Comparison of ENCODE assay signal across 15 mouse cellular contexts in the genomic region with DNA sequence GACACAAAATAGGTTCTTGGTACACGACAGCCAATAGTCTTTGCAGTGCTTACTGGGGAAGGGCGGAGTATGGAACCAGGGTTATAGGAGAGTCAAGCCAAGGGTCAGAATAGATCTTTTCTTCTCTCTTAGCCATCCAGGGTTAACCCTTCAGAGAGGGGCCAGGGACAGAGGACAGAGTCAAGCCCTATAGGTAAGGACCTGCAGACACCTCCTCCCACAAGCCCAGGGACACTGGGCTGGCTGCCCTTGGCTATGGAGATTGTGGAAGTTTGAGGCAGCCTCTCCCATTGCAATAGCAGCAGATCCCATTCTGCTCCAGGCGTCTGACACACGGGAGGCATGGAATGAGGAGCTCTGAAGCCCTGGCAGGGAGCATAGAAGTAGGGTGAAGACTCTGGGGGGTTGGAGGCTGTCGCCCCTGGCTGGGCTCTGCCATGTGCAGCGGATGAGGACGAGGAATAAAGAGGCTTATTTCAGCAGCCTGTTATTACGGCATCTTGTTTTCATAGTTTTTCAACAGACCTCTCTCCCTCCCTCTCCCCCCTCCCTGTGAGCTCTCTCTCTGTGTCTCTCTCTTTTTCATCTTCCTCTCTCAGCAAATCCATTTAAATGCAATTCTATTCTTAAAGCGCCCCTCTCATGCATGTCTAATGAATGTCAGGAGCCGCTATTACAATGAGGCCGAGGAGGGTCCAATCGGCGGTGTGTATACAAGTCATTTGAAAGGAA.
DNase-seq lines count a peak whose midpoint lies in the region; ATAC-seq lines count a peak whose summit lies in the region.
"Had no signal": no experiment of that assay in that cellular context is flagged by ENCODE, and none has a peak within 500 bp of the region (broad histone marks: within the 10 kb centered on the region; RNA-seq: fewer than 3 reads in every experiment).

No protein-coding gene starts in this region.

- no peaks in the 10 kb centered on the region for H3K36me3 ChIP-seq in neural tube, embryonic 11.5 days (ENCODE audit: control insufficient read depth, insufficient read depth, low read length)
- no peaks in the 10 kb centered on the region for H3K36me3 ChIP-seq in forebrain, embryonic 16.5 days (ENCODE audit: control insufficient read depth, insufficient read depth)
- H3K36me3 ChIP-seq in midbrain, embryonic 12.5 days: no peaks in the 10 kb centered on the region
- H3K36me3 ChIP-seq: kidney, embryonic 15.5 days had no signal

- peak; percentile 38 for DNase-seq in neural tube, embryonic 11.5 days (ENCODE audit: low spot score)
- no peak for DNase-seq in neural tube, embryonic 10.5 days (ENCODE audit: extremely low spot score, low spot score)
- no peak for DNase-seq in gastrocnemius, postnatal 25 days
- no peak for DNase-seq in cerebellum, postnatal 4 days (ENCODE audit: low spot score in 2 of 2)
- no peak for DNase-seq in layer of hippocampus, postnatal 10 days (ENCODE audit: low spot score in 2 of 2)
- no peak for DNase-seq in gastrocnemius, adult 18-20 months (ENCODE audit: low spot score)
- DNase-seq: cerebellum, postnatal 10 days; heart, postnatal 36 days; layer of hippocampus, adult 9-11 months; liver, postnatal 0 days; thymus, adult 2 months had no signal

- no peaks in the 10 kb centered on the region for H3K27me3 ChIP-seq in neural tube, embryonic 11.5 days (ENCODE audit: control insufficient read depth, insufficient read depth, low read length)
- H3K27me3 ChIP-seq in forebrain, embryonic 16.5 days (replicated peaks; ENCODE audit: control insufficient read depth, insufficient read depth, low read length): no peaks in the 10 kb centered on the region
- peaks cover 11% of the 10 kb centered on the region; the same call in 1 of the 2 replicates for H3K27me3 ChIP-seq in midbrain, embryonic 12.5 days
- H3K27me3 ChIP-seq: kidney, embryonic 15.5 days had no signal

- peaks cover 7% of the 10 kb centered on the region; the same call in 1 of the 2 replicates for H3K4me1 ChIP-seq in neural tube, embryonic 11.5 days (ENCODE audit: control insufficient read depth, insufficient read depth, low read length)
- peaks cover 31% of the 10 kb centered on the region for H3K4me1 ChIP-seq in forebrain, embryonic 16.5 days (replicated peaks; ENCODE audit: control insufficient read depth, insufficient read depth, low read length)
- peaks cover 50% of the 10 kb centered on the region for H3K4me1 ChIP-seq in midbrain, embryonic 12.5 days
- H3K4me1 ChIP-seq: kidney, embryonic 15.5 days; megakaryocyte, embryonic 14.5 days had no signal

- H3K4me2 ChIP-seq in neural tube, embryonic 11.5 days (ENCODE audit: low read depth): no peak overlapping the region; the same call in 1 of the 2 replicates
- H3K4me2 ChIP-seq in forebrain, embryonic 16.5 days (ENCODE audit: low read length): peak overlapping the region; percentile 23
- peak overlapping the region; percentile 38 for H3K4me2 ChIP-seq in midbrain, embryonic 12.5 days (replicated peaks)
- H3K4me2 ChIP-seq: kidney, embryonic 15.5 days had no signal

- H3K9me3 ChIP-seq in neural tube, embryonic 11.5 days (ENCODE audit: control insufficient read depth, low read length): no peaks in the 10 kb centered on the region
- no peaks in the 10 kb centered on the region for H3K9me3 ChIP-seq in forebrain, embryonic 16.5 days (ENCODE audit: control insufficient read depth, low read length)
- H3K9me3 ChIP-seq in midbrain, embryonic 12.5 days: 0 out of 2 replicates have a peak, but pooled peaks cover 6% of the 10 kb centered on the region
- H3K9me3 ChIP-seq: kidney, embryonic 15.5 days had no signal

- H3K9ac ChIP-seq in neural tube, embryonic 11.5 days (ENCODE audit: low read length): peak overlapping the region; percentile 29
- peak overlapping the region; percentile 20 for H3K9ac ChIP-seq in forebrain, embryonic 16.5 days (replicated peaks; ENCODE audit: low read depth, low read length)
- peak overlapping the region; percentile 21; the same call in 1 of the 2 replicates for H3K9ac ChIP-seq in midbrain, embryonic 12.5 days (replicated peaks)
- H3K9ac ChIP-seq: kidney, embryonic 15.5 days; liver, postnatal 0 days had no signal

- WGBS in neural tube, embryonic 11.5 days: 54% methylated on average over 13 of the region's 13 CpGs
- 19% methylated on average over 13 of the region's 13 CpGs for WGBS in forebrain, embryonic 16.5 days
- 20% methylated on average over 13 of the region's 13 CpGs for WGBS in midbrain, embryonic 12.5 days

- no peak overlapping the region for H3K4me3 ChIP-seq in neural tube, embryonic 11.5 days (ENCODE audit: low read depth, low read length)
- H3K4me3 ChIP-seq in forebrain, embryonic 16.5 days (replicated peaks; ENCODE audit: low read length): no peak overlapping the region
- H3K4me3 ChIP-seq in midbrain, embryonic 12.5 days: no peak overlapping the region
- H3K4me3 ChIP-seq: kidney, embryonic 15.5 days; megakaryocyte, embryonic 14.5 days had no signal

- peak; percentile 41; the same call in 1 of the 2 replicates for ATAC-seq in neural tube, embryonic 11.5 days (ENCODE audit: insufficient read depth, low FRiP score, low TSS enrichment)
- ATAC-seq in forebrain, embryonic 16.5 days: peak; percentile 89
- ATAC-seq in midbrain, embryonic 12.5 days (ENCODE audit: low FRiP score, low read depth): peak; percentile 71
- ATAC-seq: liver, postnatal 0 days had no signal

- H3K27ac ChIP-seq in neural tube, embryonic 11.5 days (ENCODE audit: low read depth, low read length): peak overlapping the region; percentile 27; the same call in 1 of the 2 replicates
- H3K27ac ChIP-seq in forebrain, embryonic 16.5 days (ENCODE audit: low read length): peak overlapping the region; percentile 84
- peak overlapping the region; percentile 88 for H3K27ac ChIP-seq in midbrain, embryonic 12.5 days (replicated peaks)
- H3K27ac ChIP-seq: kidney, embryonic 15.5 days had no signal

Comparison
In these comparisons a context has a peak if more than half of its experiments do, and no peak if none do; other contexts are left out.
1. H3K27ac ChIP-seq: peak in every context shown above with its lines; median percentile 88 in midbrain, embryonic 12.5 days; 84 in forebrain, embryonic 16.5 days; 27 in neural tube, embryonic 11.5 days.